Mouse (Mus musculus): ENCODE results near the gene Trip4. TPM values are rescaled to one million over a fixed set of nuclear protein-coding genes. Genes with fewer than 3 reads are reported as not detected.

The Trip4 gene
- total RNA-seq, 2 experiments from 2014 or later = 15.1 to 18.4 TPM

GRCm38 (mm10) chr9:65836916-65837315, 71.7 kb downstream of the Trip4 start:
- no peak for ATAC-seq (replicated peaks; ENCODE audit: poor library complexity)

GRCm38 (mm10) chr9:65834628-65835354, 73.8 kb downstream of the Trip4 start:
- ATAC-seq (replicated peaks; ENCODE audit: poor library complexity) = no peak; the same call in 1 of the 2 replicates

GRCm38 (mm10) chr9:65833640-65834039, 75.0 kb downstream of the Trip4 start:
- no peak for ATAC-seq (replicated peaks; ENCODE audit: poor library complexity)

- ATAC-seq (replicated peaks; ENCODE audit: poor library complexity) = no peak
Observed at GRCm38 (mm10) chr9:65833230-65833629, 75.4 kb downstream of the Trip4 start.

GRCm38 (mm10) chr9:65832041-65832440, 76.6 kb downstream of the Trip4 start:
- ATAC-seq (replicated peaks; ENCODE audit: poor library complexity) = no peak

GRCm38 (mm10) chr9:65831164-65831563, 77.4 kb downstream of the Trip4 start:
- peak; percentile 13; the same call in 1 of the 2 replicates for ATAC-seq (replicated peaks; ENCODE audit: poor library complexity)

- ATAC-seq (replicated peaks; ENCODE audit: poor library complexity) = no peak
Observed at GRCm38 (mm10) chr9:65830255-65830654, 78.3 kb downstream of the Trip4 start.

- peak; percentile 47 for ATAC-seq (replicated peaks; ENCODE audit: poor library complexity)
Observed at GRCm38 (mm10) chr9:65829410-65829809, 79.2 kb downstream of the Trip4 start.

GRCm38 (mm10) chr9:65828511-65828910, 80.1 kb downstream of the Trip4 start:
- ATAC-seq (replicated peaks; ENCODE audit: poor library complexity) = peak; percentile 10; the same call in 1 of the 2 replicates

GRCm38 (mm10) chr9:65828016-65828403, 80.6 kb downstream of the Trip4 start:
- ATAC-seq (replicated peaks; ENCODE audit: poor library complexity) = no peak

GRCm38 (mm10) chr9:65827344-65828015, 81.1 kb downstream of the Trip4 start, which contains the start of gene Zfp609:
TSS of gene Zfp609 (minus strand) at chr9:65827564.
- peak; percentile 78 for ATAC-seq (replicated peaks; ENCODE audit: poor library complexity)

- ATAC-seq (replicated peaks; ENCODE audit: poor library complexity) = peak; percentile 20
Observed at GRCm38 (mm10) chr9:65826588-65827343, 81.8 kb downstream of the Trip4 start.

- peak; percentile 36 for ATAC-seq (replicated peaks; ENCODE audit: poor library complexity)
Observed at GRCm38 (mm10) chr9:65826226-65826587, 82.4 kb downstream of the Trip4 start.

GRCm38 (mm10) chr9:65823716-65824462, 84.7 kb downstream of the Trip4 start:
- ATAC-seq (replicated peaks; ENCODE audit: poor library complexity) = no peak

- no peak for ATAC-seq (replicated peaks; ENCODE audit: poor library complexity)
Observed at GRCm38 (mm10) chr9:65822011-65822410, 86.6 kb downstream of the Trip4 start.

- no peak for ATAC-seq (replicated peaks; ENCODE audit: poor library complexity)
Observed at GRCm38 (mm10) chr9:65820301-65820700, 88.3 kb downstream of the Trip4 start.

GRCm38 (mm10) chr9:65818402-65818801, 90.2 kb downstream of the Trip4 start:
- ATAC-seq (replicated peaks; ENCODE audit: poor library complexity) = no peak

- ATAC-seq (replicated peaks; ENCODE audit: poor library complexity) = no peak
Observed at GRCm38 (mm10) chr9:65812841-65813240, 95.8 kb downstream of the Trip4 start.

GRCm38 (mm10) chr9:65811784-65812183, 96.8 kb downstream of the Trip4 start:
- 0 out of 2 replicates have a peak, but pooled peaks have one; percentile 14 for ATAC-seq (replicated peaks; ENCODE audit: poor library complexity)

- no peak for ATAC-seq (replicated peaks; ENCODE audit: poor library complexity)
Observed at GRCm38 (mm10) chr9:65807818-65808217, 100.8 kb downstream of the Trip4 start.

- ATAC-seq (replicated peaks; ENCODE audit: poor library complexity) = no peak
Observed at GRCm38 (mm10) chr9:65807251-65807650, 101.3 kb downstream of the Trip4 start.
